Mouse (Mus musculus): ENCODE data around the gene Fzd4.

- TF ChIP-seq CTCF (IDR thresholded peaks at IDR 0.05; ENCODE audit: control insufficient read depth, insufficient read depth, insufficient read length): no peak
- no peak for TF ChIP-seq MYOD1 (IDR thresholded peaks at IDR 0.05; ENCODE audit: control insufficient read depth, insufficient read length, low read depth)
- TF ChIP-seq MYOG (IDR thresholded peaks at IDR 0.05; ENCODE audit: control insufficient read depth, extremely low read depth, insufficient read length): no peak
- TF ChIP-seq MAX (IDR thresholded peaks at IDR 0.05): no peak
- TF ChIP-seq CEBPB (IDR thresholded peaks at IDR 0.05; ENCODE audit: low read depth): no peak
These were observed 33.2 kb upstream of the Fzd4 start for GRCm38 (mm10) chr7:89370917-89371316.
